Mouse (Mus musculus) retina, adult 2 months (tissue): ENCODE data around the gene Wee1.
"Not testable (repeated sequence)": the region's sequence is repeated elsewhere in the genome, so short reads cannot be mapped to it uniquely, and the experiment has no call there.

Experiments
- DNase-seq: peaks from one replicate; pipeline ENCODE4 v3.0.0-alpha.2; 2012; ENCODE audit warnings: low read depth, low spot score

Wee1 gene

GRCm38 (mm10) chr7:110121516-110122288 is at the start of gene Wee1:
Wee1 (plus strand) TSS chr7:110122046.
- peak; percentile 74 for DNase-seq

- no peak for DNase-seq
Observed at GRCm38 (mm10) chr7:110078168-110078567, 43.7 kb upstream of the Wee1 start.

DNA sequence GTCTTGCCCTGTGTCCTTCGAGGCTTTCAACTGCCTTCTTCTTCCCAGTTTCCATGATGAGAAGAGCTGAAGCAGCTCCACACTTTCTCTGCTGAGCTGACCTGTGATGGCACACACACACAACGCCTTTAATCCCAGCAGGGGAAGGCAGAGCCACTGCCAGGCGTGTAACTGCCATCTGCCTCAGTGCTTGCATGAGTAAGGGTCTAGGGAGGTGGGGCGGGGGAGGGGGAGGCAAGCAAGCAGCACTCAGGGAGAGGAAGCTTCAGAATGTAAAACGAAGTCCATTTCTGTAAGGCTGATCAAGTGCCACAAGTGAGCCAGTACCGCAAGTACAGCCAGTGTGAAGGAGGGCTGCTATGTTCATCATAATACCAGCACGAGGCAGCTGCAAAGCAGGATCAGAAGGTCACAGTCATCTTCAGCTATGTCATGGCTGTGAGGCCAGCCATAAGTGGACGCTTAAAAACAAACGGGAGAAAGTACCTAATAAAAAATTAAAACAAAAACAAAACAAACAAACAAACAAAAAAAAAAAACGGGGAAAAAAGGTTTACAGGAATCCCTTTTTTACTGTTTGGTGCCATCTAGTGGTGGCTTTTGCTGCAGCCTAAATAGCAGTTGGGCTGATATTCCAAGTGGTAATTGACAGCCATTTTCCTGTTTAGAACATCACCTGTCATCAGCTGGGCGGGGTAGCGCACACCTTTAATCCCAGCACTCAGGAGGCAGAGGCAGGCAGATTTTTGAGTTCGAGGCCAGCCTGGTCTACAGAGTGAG is 38.3 kb upstream of the Wee1 start:
- peak; percentile 49 for DNase-seq

DNA sequence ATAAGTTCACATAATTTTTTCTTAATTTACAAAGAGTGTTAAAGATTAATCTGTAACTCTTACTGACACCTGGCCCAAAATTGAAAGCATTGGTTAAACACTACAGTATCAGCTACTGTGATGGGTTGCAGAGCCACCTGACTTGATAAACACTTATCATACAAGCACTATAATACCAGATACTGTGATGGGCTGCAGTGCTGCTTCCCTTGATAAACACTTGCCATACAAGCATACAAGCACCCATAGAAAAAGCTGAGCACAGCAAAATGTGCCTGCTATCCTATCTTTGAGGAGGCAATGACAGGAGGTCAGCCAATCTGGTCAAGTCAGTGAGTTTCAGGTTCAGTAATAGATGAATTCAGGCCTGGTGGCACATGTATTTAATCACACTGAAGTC is 36.6 kb upstream of the Wee1 start:
- no peak for DNase-seq

DNA sequence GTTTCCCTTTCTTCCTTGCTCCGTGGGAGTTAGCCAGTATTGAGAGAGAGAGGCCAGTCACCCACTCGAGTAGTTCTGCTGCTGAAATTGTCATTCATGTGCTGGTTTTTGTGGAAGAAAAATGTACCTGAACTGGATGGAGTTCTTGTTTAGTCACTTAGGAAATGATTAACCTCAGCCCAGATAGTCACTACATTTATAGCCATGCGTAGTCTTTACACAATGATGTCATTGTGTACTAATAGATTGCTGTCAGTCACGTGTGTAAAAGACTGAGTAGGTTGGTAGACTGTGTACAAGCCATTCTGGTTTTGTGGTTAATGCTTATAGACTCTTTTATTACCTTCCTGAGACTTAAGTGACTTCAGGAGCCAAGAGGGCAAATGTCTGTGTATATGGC is 33.9 kb upstream of the Wee1 start:
- DNase-seq = no peak

GRCm38 (mm10) chr7:110091670-110092069 is 30.2 kb upstream of the Wee1 start:
- no peak for DNase-seq

DNA sequence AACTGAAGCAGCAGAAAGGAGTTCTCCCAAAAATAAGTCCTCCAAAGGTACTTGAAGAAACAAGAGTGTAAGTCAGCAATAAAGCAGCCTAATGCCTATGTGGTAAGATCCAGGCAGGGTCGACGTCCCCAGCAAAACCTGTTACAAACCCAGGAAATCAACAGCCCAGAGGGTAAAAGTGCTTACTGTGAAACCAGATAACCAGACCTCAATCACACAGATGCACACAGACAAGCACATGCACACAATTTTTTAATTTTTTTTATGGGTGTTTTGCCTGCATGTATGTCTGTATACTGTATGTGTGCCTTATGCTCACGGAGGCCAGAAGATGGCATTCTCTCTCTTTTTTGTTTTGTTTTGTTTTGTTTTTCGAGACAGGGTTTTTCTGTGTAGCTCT is 25.5 kb upstream of the Wee1 start:
- DNase-seq = no peak

DNA sequence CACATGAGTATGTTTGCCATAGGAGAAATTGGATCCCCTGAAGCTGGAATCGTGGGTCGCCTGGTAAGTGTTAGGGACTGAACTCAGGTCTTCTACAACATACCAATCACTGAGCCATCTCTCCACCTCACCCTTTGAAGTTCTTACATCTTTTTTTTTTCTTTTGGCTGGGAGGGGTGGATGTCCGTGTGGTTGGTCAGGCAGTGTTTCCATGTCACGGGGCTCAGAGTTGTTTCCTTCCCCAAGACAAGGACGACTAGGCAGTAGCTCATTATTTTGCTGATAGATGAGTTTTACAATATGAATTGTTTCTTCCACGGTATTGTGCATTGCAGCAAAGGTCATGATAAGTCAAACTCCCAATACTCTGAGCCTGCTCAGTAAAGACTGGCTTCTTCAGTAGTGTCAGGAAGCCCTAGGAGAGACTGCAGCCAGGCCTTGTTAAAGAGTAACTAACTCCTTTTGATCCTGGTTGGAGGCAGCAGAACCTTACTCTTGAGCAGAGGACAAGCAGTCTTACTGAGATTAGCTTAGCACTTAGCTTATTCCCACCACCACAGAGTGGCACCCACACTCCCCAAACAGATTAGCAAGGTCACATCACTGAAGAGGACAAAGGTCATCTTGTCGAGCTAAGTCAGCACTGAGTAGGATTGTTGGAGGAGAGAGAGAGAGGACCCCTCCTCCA is 24.6 kb upstream of the Wee1 start:
- DNase-seq = no peak

- no peak for DNase-seq
Observed at GRCm38 (mm10) chr7:110100854-110101253, 21.0 kb upstream of the Wee1 start.

DNA sequence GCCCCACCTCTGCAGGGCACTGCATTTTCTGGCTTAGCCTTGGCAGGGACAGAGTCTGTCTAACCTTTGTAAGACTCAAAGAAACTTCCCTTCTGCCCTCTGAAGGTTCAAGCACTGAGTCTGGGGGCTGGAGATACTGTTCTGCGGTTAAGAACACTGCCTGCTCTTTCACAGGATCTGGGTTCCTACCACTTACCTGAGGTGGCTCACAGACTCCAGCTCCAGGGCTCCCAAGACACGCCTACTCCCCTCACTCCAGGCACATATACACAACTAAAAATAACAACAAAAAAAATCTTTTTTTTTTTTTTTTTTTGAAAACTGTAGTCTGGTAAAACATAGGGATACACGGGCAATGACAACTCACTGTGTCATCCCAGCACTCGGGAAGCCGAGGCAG is 20.6 kb upstream of the Wee1 start:
- DNase-seq = no peak

DNA sequence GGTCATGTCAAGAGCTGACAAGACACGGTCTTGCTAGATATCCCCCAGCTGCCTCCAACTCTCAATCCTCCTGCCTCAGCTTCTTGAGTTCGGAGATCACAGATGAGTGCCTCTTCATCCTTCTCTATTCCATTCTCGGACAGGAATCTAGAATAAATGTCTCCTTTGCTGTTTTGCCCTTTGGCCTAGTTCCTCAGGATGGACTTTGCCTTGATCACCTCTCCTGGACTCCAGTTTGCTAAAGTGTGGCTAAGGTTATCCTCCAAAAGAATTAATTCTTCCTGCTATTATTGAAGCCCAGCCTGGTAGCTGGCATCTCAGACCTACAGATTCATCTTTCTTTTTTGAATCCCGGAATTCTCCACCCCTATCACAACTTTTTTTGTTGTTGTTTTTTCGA is 16.8 kb upstream of the Wee1 start:
- no peak for DNase-seq

DNA sequence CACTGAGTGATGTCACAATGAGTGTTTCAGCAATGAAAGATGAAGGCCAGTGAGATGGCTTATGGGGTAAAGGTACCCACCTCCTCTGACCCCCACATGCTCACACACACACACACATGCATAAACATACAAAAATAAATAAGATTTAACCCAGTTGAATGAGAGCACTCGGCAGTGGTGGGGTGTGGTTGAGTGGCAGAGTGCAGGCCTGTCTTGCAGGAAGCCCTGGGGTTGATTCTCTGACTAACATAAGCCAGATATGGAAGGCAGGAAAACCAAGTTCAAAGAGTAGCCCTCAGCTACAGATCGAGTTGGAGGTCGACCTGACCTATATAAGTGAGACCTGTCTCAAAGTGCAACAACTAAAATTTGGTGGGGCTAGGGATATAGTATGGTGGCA is 15.2 kb upstream of the Wee1 start:
- no peak for DNase-seq

- not testable (repeated sequence) for DNase-seq
Observed at GRCm38 (mm10) chr7:110108524-110108923, 13.3 kb upstream of the Wee1 start.

- no peak for DNase-seq
Observed at GRCm38 (mm10) chr7:110108967-110109610, 12.8 kb upstream of the Wee1 start.

DNA sequence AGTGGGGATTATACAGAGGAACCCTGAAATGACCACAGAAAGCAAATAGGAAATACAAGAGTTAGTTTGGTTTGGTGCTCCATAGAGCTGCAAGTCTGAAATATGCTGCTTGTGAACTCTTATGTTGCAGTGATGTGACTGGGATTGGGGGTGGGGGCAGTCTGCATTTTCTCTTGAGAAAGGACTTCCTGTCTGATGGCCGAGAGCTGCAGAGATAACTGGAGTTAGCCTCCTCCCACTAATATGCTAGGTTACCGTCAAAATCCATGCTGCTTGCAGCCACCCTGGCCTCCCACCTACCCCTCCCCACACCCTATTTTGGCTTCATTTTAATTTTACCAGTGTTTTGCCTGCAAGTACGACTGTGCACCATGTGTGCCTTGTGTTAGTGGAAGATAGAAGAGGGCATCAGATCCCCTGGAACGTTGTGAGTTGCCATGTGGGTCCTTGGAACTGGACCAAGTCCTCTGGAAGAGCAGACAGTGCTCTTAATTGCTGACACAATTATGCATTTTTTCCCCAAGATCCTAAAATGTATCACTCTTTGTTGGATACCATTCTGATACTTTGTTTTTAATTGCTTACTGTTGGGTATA is 11.7 kb upstream of the Wee1 start:
- DNase-seq = no peak

DNA sequence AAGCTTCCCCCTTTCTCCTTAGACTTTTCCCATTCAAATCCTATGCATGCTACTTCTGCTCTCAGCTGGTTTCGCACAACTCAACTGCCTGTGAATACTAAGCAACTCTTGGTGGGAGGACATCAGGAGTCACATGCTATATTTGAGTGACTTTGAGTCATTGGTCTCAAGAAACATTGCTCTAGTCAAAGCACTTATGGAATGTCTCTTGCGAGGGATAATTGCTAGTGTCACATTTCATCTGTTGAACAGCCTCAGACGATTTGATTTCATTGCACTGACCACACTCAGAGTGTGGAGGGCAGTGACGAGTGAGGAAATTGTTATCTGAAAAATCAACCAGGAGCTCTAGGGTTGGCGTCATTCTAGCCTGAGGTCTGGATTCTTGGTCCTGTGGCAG is 7.1 kb upstream of the Wee1 start:
- DNase-seq = no peak

GRCm38 (mm10) chr7:110116731-110117291 is 5.0 kb upstream of the Wee1 start:
- no peak for DNase-seq

GRCm38 (mm10) chr7:110118448-110118847 is 3.4 kb upstream of the Wee1 start:
- DNase-seq = no peak

- no peak for DNase-seq
Observed at GRCm38 (mm10) chr7:110120157-110120784, 1.6 kb upstream of the Wee1 start.

GRCm38 (mm10) chr7:110121162-110121515 is 707 bp upstream of the Wee1 start:
- no peak for DNase-seq

DNA sequence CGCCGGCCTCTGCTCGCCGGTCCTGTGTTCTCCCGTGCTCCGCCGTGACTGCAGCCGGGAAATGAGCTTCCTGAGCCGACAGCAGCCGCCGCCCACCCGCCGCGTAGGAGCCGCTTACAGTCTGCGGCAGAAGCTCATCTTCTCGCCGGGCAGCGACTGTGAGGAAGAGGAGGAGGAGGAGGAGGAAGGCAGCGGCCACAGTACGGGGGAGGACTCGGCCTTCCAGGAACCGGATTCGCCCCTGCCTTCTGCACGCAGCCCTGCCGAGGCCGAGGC is 381 bp downstream of the Wee1 start:
- no peak for DNase-seq
